Mouse (Mus musculus) urinary bladder, postnatal 14 days (tissue): ENCODE data around the gene Ssrp1.

ENCODE experiments used
- DNase-seq: peaks from one replicate; pipeline ENCODE4 v3.0.0; 2021; ENCODE audit warnings: low spot score

The Ssrp1 gene

DNA sequence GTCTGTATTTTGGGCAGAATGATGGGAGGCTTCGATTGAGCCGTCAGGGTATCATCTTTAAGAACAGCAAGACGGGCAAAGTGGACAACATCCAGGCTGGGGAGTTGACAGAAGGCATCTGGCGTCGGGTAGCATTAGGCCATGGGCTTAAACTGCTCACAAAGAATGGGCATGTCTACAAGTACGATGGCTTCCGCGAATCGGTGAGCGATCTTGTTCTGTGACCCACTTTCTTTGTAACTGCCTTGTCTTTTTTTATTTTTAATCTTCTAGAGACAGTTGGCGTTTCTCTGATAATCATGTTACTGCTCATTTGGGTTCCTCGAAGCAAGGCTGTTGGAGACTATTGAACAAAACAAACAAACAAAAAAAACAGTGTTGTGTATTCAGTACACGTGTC, 1.3 kb downstream of the Ssrp1 start:
- no peak for DNase-seq

DNA sequence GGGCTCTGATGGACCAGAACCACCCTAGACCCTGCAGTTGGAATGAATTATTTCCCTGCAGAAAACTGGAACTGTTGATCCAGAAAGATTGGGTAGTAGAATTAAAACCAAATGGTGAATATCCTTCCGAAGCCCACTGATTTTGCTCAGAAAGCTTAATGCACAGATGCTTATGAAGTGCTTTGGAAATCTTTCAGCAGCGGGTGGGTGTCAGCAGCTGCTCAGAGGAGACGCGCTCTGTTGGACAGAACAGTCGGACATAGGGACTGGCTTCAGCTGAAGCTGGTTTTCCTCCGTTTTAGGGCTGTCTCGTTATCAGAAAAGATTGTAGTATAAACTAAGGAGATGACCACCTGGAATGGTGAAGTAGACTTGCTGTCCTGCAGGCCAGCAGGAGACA, 6.6 kb downstream of the Ssrp1 start:
- no peak for DNase-seq

DNA sequence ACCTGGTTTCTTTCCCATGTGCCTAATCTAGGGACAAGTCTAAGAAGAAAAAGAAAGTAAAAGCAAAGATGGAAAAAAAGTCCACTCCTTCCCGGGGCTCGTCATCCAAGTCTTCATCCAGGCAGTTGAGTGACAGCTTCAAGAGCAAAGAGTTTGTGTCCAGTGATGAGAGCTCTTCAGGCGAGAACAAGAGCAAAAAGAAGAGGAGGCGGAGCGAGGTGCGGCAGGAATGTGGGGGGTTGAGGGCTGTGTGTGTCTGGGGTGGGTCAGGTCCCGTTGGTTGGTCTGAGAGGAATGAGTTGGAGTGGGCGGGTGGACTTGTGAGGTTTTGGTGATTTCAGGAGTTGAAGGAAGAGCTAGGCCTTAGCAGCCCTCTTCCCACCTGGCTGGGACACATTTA, 9.2 kb downstream of the Ssrp1 start:
- no peak for DNase-seq

DNA sequence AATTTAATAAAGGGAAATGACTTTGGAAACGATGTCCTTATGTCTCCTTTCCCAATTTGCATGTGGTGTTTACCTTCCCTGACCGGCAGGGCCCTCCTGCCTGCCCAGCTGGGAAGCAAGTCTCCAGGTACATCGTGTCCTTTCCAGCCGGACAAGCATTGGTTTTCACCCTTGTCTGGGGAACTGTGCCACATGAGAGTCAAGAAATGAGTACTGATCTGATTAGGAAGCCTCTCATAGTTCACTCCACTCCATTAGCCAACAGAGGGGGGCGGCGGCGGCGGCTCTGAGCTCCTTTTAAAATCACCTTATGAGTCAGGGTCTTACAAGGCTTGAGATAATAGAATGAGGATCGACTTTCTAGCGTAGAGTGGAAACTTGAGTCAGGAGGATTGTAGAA, 10.0 kb downstream of the Ssrp1 start:
- DNase-seq: no peak

DNA sequence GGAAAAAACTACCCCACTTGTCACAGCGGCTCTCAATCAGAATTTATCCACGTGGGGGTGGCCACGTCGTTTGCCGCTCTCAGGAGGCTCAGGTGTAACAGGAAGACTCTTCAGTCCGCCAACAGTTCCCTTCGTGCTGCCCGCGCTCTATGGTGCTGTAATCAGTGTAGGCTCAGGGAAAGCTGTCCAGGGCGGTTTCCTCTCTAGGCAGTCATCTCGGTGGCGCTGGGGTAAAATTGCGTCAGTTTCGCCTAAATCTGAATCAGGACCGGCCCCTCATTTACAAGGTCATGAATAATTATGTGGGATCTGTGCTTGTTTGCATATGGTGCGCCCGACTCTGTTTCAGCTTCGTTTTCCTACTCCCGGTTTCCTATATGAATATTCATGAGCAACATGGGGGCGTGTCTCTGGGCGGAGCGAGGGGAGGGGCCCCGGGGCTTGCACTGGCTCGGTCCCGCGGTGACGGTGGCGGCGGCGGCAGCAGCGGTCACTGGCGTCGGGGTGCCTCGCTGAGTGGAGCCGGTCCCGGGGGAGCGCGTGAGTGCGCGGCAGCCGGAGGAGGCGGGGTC, 10.6 kb downstream of the Ssrp1 start, which contains the start of gene Tnks1bp1:
Gene Tnks1bp1, plus strand, starts transcription at position 427 of the 572 bp plus-strand sequence.
- peak; percentile 99 for DNase-seq

DNA sequence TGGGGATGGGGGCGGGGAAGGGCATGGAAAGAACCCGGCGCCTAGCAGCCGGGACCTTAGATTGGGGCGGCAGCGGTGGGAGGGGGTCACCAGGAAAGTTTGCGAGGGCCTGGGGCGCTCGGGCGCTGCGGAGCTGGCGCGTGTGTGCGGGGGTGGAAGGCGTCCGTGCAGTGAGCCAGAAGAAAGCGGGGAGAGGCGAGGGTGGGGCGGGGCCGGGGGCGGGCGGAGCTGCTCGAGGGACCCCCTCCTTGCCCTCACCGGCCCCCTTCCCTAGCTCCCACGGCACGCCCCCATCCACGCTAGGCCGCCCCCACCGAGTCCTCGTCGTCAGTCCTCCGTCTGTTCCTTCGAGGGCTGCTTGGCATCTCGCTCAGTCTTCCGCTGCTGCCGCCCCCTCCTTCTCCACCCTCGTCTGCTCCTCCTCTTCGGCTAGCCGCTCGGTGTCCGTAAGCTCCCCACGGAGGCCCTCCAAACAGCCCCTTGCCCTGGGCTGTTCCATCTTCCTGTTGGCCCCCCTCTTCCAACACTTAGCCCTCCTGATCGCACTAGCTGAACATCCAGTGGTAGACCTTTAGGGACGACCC, 11.2 kb downstream of the Ssrp1 start:
- peak; percentile 77 for DNase-seq

DNA sequence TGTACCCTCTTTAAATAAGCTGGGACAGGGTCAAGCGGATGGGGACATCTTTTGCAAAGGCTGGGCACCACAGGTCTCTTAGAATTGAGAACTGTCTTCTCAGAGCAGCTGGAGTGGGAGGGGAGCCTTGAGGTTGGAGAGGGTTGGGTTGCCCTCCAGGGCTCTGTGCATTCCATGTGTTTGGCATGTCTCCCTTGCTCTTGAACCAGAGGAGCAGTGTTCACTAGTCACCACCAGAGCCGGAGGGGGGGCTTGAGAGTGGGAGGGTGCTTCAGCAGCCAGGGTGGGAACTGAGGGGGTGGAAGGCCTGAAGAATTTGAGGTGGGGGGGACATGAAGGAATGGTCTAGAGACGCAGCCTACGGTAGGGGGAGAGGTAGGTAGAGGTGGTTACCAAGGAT, 12.2 kb downstream of the Ssrp1 start:
- DNase-seq: no peak

DNA sequence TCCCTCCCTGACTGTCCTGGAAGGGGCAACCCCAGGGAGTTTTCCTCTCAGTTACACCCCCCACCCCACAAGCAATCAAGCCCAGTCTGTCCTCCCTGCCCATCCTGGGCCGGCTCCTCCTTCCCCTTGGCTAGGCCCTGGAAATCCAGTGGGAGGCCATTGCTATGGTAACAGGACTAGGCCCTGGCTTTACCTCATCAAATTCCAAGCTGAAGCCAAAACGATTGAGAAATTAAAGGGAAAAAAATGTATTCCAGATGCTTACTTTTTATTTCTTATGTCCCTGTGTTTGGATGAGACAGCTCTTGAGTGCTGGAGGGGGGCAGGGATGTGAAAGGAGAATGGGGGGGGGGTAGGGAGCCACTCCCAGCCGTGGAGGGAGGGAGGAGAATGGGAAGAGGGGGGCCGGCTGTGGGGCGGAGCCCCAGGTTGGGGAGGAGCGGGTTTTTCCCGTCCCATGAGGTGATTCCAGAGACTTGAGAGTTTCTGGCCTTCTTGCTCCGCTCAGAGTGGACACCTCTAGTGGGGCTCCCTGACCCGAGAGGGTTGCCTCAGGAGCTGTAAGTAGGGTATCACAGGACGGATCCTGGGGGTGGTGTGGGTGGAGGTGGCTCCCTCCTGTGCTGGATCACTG, 13.1 kb downstream of the Ssrp1 start:
- peak; percentile 81 for DNase-seq

DNA sequence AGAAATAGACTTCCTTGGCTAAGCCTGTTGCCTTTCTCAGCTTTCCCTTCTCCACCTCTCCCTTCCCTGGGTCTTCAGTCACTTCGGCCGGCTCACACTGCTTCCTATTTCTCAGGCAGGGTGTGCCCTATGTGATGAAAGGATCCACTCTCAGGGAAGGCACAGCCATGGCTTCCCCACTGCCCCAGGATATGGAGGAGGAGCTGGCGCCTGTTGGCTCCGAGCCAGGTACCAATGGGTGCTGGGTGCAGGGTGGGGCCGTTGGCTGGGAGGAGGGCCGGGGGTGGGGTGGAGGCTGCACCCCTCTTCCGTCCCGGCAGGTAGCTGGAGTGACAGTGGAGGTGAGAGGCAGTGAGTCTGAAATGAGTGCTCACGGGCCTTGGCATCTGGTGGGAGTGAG, 13.7 kb downstream of the Ssrp1 start:
- DNase-seq: peak; percentile 80

DNA sequence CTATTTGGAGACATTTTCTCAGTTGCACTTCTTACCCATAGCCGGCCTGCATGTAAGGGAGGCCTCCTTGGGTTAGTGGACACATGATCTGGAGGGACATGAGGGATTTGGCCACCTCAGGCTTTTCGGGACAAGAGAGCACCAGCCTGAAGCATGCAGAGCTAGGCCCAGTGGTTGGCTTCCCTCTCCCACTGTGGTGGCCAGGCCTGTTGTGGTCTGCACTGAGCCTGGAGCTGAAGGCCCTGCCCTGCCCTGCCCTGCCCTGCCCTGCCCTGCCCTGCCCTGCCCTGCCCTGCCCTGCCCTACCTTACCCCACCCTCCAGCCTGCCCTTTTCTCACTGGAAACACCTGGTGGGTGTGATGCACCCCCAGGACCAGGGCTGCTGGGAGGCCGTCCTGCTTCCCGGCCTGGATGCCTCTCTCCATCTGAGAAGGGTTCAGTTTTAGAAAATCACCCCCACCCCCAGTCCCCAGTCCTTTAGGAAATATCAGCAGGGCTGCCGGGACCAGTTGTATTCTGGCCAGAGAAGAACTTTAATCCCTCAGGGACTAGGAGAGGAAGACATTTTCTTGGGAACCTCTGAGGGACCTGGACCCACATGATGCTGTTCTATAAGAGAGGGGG, 16.3 kb downstream of the Ssrp1 start:
- no peak for DNase-seq

DNA sequence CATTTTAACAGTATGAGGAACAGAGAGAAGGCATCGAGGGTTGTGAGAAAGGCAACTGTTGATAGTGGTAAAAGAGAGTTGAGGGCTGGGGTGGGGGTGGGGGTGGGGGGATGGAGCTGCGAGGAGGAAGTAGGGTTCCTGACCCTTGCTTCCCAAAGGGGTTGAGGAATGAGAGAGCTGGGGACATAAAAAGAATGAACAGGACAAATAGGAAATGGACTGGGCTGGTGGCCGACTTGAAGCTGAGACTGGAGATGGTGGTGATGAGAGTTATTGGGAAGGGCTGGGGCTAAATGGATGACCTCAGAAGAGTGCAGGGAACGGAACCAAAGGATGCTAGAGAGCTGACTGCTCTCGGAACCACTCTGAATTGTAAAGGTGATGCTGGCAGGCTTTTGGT, 19.7 kb downstream of the Ssrp1 start:
- DNase-seq: no peak

DNA sequence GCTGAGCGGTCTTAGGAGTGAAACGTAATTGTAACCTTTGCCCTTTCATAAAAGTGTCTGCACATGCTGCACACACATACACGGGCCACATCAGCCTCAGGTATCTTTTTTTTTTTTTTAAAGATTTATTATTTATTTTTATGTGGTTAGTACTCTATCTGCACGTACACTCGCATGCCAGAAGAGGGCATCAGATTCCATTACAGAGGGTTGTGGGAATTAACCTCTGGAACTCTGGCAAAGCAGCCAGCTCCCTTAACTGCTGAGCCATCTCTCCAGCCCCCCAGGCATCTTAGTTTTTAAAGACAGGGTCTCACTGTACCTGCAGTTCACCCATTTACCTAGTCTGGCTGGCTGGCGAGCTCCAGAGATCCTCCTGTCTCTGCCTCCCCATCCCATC, 22.6 kb downstream of the Ssrp1 start:
- DNase-seq: no peak

DNA sequence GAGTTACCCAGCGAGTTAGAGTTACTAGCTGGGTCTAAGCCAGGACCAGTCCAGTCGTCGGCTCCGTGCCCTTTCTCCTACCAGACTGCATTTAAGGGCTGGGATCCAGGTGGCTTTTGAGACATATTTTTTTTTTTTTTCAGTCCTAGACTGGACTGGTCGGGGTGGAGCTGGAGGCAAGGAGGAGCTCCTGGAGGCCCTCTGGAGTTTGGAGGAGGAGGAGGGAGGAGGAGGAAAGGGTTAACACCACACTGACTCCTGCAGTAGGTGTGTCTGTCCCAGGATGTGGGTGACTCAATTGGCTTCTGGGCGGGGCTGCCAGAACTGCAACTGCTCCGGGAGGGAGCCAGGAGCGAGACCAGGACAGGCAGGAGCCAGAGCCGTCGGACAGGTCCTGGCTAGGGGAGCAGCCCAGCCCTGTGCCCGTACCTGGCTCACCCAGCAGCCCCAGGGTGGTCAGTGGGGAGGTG, 23.6 kb downstream of the Ssrp1 start:
- peak; percentile 90 for DNase-seq

DNA sequence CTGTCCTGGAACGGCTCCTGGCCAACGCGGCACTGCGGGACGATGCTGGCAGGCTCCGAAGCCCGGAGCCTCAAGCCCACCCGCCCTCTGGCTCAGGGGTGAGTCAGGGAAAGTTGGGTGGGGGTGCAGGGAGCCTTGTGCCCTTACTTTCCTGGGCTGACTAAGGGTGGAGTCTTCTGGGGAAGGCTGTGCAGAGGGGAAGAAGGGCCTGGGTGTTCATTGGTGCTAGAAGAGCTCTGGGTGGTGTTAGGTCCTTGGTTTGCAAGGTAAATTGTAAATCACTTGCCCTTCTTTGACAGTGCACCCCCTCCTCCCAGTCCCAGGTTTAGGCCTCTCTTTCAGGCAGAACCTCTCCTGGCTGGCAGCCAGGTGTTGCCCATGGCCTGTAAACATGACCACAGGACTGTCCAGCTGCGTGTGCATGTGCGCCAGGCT, 24.1 kb downstream of the Ssrp1 start:
- peak; percentile 65 for DNase-seq

DNA sequence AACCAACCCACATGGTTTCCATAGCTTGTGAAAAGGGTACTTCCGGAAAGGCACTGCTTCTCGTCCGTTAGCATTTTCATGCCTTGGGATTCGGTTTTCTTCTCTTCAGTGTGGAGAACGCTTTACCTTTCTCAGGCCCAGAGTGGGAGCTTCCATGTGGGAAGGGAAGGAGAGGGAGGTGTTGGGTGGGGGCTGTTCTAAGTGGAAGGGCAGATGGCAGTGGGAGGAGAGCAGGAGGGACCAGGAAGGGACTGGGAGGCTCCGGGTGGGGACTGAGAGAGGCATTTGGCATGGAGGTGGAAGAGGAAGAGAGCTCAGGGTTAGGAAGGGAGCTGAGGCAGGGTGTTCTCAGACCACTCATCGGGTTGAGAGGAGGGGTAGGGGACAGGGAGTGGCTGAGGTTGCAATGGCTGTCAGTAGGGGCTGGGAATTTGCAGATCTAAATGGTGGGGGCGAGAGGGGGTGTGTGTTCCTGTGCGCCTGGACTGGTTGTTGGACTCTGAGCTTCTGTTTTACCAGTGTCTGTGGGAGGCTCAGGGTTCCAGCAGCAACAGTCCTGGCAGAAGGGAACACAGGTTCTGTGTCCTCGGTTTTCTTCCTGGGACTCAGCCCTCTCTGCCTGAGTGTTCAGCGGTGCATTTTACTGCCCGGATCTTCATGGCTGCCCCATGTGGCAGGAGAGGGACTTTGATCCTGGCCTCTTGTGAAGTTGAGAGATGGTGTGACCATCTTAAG, 28.3 kb downstream of the Ssrp1 start:
- DNase-seq: no peak

DNA sequence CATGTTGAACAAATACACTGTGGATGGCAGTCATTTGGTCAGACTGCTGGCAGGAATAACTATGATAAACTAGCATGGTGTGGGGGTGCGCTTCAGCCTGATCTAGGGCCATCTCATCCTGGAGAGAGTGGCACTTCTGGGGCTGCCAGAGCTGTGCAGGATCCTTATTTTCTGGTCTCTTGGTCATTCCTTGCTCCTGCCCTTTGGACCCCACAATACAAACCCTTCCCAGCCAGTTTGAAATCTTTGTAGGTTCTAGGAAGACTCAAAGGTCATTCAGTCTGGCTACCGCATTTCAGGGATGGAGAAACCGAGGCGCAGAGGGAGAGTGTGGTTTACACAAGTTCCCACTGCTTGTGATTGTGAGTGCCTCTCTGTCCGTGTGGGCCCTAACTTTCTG, 29.9 kb downstream of the Ssrp1 start:
- DNase-seq: no peak

DNA sequence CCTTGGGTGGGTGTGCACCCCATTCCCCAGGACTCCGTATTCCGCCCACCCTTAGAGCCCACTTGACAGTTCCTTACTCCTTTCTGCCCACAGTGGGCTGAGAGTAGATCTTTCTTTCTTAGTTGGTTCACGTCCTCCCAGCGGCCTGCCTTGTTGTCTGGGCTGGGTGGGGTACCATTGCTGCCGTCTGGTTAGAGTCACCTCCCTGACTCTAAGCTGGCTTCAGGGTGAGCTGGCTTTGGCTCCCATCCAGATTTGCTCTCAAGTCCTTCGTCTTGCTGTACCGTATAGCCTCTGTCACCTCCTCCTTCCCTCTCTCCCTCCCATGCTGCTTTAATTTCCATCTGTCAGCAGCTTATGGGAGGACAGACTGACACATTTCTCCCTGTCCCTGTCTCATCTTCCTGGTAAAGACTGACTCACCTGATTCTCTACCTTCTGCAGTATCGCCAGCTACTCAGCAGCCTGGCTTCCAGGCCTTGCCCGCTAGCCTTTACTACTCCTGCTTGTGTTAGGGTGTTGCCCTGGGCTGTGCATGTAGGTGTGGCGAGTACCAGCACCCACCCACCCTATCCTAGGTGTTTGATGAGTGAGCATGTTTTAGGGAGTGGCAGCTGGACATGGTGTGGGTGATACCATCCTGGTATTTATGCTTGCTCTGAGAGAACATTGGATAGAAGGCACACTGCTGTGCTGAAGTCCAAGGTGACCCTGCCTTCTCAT, 31.0 kb downstream of the Ssrp1 start:
- no peak for DNase-seq

DNA sequence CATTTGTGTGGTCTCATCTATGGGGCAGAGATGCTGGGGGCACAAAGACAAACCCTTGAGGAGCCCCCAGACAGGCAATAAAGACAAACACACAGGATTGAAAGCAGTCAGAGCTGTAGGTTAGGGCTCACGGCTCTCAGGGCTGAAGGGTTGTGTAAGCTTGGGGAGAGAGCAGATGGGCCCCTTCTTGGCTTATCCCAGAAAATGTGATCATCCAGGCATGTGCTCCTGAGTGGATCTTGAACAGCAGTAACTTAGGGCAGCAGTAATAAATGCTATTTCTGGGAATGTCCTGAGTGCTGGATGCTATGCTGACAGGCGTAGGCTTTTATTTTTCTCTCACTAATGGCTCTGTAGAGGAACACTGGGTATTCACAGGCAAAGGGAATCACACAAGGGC, 31.6 kb downstream of the Ssrp1 start:
- DNase-seq: no peak

DNA sequence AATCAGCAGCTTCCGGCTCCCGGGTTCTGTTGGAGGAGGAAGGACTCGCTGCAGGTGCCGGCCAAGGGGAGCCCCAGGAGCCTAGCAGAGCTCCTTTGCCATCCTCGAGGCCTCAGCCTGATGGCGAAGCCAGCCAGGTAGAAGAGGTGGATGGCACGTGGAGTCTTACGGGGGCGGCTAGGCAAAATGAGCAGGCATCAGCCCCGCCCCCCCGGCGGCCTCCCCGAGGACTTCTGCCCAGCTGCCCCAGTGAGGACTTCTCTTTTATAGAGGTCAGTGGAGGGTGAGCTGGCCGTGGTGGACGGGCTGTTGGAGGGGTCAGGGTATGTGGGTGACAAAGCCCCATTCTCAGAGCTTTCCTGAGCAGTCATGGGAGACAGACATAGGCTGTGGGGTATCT, 33.1 kb downstream of the Ssrp1 start:
- DNase-seq: no peak

DNA sequence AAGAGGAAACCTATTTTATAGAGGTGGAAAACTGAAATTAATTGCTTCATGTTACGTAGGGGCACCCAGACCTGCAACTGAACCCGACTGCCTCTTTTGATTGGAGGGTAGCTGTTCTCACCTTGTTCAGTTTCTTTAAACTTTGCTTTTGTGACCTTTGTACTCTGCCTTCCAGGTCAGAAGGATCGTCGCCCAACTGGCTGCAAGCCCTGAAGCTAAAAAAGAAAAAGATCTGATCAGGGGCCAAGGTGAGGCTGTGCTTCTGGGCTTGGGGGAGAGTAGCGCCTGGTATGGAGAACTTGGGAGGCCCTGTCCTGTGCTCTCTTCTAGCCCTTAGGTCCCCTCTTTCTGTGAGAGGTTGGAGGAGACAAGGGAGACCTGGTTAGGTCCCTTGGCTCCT, 34.9 kb downstream of the Ssrp1 start:
- DNase-seq: no peak

DNA sequence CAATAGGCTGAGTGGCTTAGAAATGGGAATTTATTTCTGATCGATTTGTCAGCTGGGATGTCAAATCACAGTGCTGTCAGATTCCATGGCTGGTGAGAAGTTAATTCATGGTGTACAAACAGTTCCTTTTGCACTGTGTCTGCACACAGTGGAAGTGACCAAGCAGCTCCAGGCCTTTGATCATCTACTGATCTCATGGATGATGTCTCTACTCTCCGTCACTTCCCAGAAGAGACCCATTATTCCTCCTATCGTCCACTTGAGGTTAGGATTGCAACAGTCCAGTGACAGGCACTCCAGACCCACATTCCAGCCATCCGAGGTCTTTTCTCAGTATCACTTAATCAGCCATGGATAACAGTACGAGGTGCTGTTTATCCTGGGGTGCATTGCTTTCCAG, 36.7 kb downstream of the Ssrp1 start:
- no peak for DNase-seq
